Mouse (Mus musculus): ENCODE results near the gene I830077J02Rik. TPM values are rescaled to one million over a fixed set of nuclear protein-coding genes. Genes with fewer than 3 reads are reported as not detected.

The I830077J02Rik gene
- 0.34 TPM in 1 of 2 replicates, not detected in the other for polyA plus RNA-seq (2015; fragmentation: Nextera tagmentation; extraction: Ambion mirVana)

DNA sequence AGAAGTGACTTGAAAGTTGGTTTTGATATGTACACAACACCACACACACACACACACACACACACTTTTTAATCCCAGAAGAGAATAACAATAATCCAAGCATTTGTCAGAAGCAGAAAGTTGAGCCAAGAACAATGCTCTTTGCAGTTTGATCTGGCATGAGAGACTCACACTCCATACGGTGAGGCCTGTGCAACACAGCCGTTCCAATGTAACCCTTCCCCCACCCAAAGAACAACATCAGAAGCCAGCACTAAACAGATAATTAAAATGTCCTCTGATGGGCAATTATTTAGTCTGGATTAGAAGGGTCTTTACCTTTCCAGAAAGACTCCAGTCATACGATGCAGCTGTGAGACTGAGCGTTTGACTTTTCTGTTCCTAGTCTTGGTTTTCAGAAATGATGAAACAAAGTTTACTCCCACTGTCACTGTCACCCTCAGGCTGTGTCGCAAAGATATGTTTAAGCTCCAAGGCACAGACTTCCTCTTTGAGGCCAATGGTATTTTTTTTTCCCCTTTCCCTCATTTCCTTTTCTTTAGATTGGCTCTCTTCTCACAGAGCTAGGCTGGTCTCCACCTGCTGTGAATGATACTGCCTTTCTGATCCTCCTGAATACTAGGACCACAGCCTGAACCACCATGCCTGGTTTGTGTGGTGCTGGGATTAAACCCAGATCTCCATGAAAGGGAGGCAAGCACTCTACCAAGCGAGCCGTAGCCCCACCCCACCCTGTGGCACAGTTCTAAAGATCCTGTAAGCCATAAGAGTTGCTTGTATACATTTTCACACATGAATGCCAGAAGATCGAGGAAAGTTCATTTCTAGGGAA is at the start of gene I830077J02Rik:
Gene I830077J02Rik (minus strand): TSS at position 425 of the 832 bp plus-strand sequence.
- Histone ChIP-seq H3K4me3 (replicated peaks; ENCODE audit: low read length) (no peak within 1 kb of the TSS), H3K4me1 (replicated peaks; ENCODE audit: control insufficient read depth, insufficient read depth, low read length) (no peaks in the 10 kb centered on the region), H3K9me3 (ENCODE audit: control insufficient read depth, low read length) (no peaks in the 10 kb centered on the region), H3K9ac (replicated peaks; ENCODE audit: low read depth, low read length) (no peak within 1 kb of the TSS), H3K4me2 (ENCODE audit: low read length) (no peak within 1 kb of the TSS), H3K36me3 (ENCODE audit: control insufficient read depth, insufficient read depth) (no peaks in the 10 kb centered on the region), H3K27ac (ENCODE audit: low read length) (no peak within 1 kb of the TSS), H3K27me3 (replicated peaks; ENCODE audit: control insufficient read depth, insufficient read depth, low read length) (no peaks in the 10 kb centered on the region)
- 86% methylated on average over 8 of the region's 8 CpGs for whole genome bisulfite sequencing
- ATAC-seq: no peak

GRCm38 (mm10) chr3:105974174-105974573 is 41.7 kb upstream of the I830077J02Rik start:
- Histone ChIP-seq H3K4me3 (replicated peaks; ENCODE audit: low read length) (no peak overlapping the region), H3K27me3 (replicated peaks; ENCODE audit: control insufficient read depth, insufficient read depth, low read length) (no peaks in the 10 kb centered on the region), H3K4me1 (replicated peaks; ENCODE audit: control insufficient read depth, insufficient read depth, low read length) (no peaks in the 10 kb centered on the region), H3K4me2 (ENCODE audit: low read length) (no peak overlapping the region), H3K36me3 (ENCODE audit: control insufficient read depth, insufficient read depth) (peaks cover 6% of the 10 kb centered on the region), H3K9ac (replicated peaks; ENCODE audit: low read depth, low read length) (no peak overlapping the region), H3K9me3 (ENCODE audit: control insufficient read depth, low read length) (no peaks in the 10 kb centered on the region), H3K27ac (ENCODE audit: low read length) (no peak overlapping the region)
- ATAC-seq: no peak
- WGBS: 86% methylated on average over 2 of the region's 2 CpGs

DNA sequence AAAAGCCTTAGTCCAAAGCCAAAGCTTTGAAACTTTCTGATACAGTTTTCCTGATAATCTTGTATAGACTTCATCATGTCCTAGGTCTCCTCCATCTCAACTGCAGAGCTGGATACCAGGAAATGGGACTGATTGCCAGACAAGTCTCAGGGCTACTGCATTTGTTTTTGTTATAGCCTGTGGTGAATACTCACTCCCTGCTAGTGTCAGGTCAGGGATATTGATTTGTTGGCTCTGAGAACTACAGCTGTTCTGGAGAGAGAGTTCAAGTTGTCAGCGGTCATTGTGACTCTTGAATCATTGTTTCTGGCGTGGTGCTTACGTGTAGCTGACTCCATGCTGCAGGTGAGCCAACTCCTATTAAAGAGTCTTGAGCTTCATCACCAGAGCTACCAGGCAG is 40.9 kb upstream of the I830077J02Rik start, which contains the start of gene Ovgp1:
Gene Ovgp1 (plus strand): TSS at position 301 of the 400 bp plus-strand sequence.
- H3K4me1 ChIP-seq (replicated peaks; ENCODE audit: control insufficient read depth, insufficient read depth, low read length): no peaks in the 10 kb centered on the region
- 81% methylated on average over 3 of the region's 3 CpGs for WGBS

GRCm38 (mm10) chr3:105971831-105972446 is 39.5 kb upstream of the I830077J02Rik start:
- no peak overlapping the region for H3K4me2 ChIP-seq (ENCODE audit: low read length)
- H3K9ac ChIP-seq (replicated peaks; ENCODE audit: low read depth, low read length): no peak overlapping the region
- peaks cover 22% of the 10 kb centered on the region for H3K36me3 ChIP-seq (ENCODE audit: control insufficient read depth, insufficient read depth)
- 89% methylated on average over 5 of the region's 5 CpGs for WGBS
- no peaks in the 10 kb centered on the region for H3K4me1 ChIP-seq (replicated peaks; ENCODE audit: control insufficient read depth, insufficient read depth, low read length)
- no peak overlapping the region for H3K4me3 ChIP-seq (replicated peaks; ENCODE audit: low read length)
- no peak overlapping the region for H3K27ac ChIP-seq (ENCODE audit: low read length)
- H3K27me3 ChIP-seq (replicated peaks; ENCODE audit: control insufficient read depth, insufficient read depth, low read length): no peaks in the 10 kb centered on the region
- ATAC-seq: peak; percentile 45
- H3K9me3 ChIP-seq (ENCODE audit: control insufficient read depth, low read length): no peaks in the 10 kb centered on the region

More for the DNA sequence above, 40.9 kb upstream of the I830077J02Rik start, which contains the start of gene Ovgp1:
- ATAC-seq: no peak
- peaks cover 11% of the 10 kb centered on the region for H3K36me3 ChIP-seq (ENCODE audit: control insufficient read depth, insufficient read depth)
- H3K9me3 ChIP-seq (ENCODE audit: control insufficient read depth, low read length): no peaks in the 10 kb centered on the region
- H3K9ac ChIP-seq (replicated peaks; ENCODE audit: low read depth, low read length): no peak within 1 kb of the TSS
- no peak within 1 kb of the TSS for H3K4me3 ChIP-seq (replicated peaks; ENCODE audit: low read length)
- no peaks in the 10 kb centered on the region for H3K27me3 ChIP-seq (replicated peaks; ENCODE audit: control insufficient read depth, insufficient read depth, low read length)
- H3K27ac ChIP-seq (ENCODE audit: low read length): no peak within 1 kb of the TSS
- no peak within 1 kb of the TSS for H3K4me2 ChIP-seq (ENCODE audit: low read length)

DNA sequence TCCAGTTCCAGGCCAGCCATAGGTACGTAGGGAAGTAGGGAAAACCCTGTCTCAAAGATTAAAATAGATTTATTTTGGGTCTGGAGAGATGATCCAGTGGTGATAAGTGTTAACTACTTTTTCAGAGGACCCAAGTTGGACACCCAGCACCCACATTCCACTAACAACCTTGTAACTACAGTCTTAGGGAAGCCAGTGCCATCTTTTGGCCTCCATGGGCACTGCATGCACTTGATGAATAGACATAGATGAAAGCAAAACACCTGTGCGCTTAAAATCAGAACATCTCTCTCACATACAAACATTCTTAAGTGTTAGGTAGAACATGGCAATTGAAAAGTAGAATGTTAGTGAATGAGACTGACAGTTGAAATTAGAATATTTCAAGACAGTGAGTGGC is 28.2 kb upstream of the I830077J02Rik start:
- no peak for ATAC-seq
- H3K27ac ChIP-seq (ENCODE audit: low read length): no peak overlapping the region
- H3K9me3 ChIP-seq (ENCODE audit: control insufficient read depth, low read length): no peaks in the 10 kb centered on the region
- 90% methylated on average over 2 of the region's 2 CpGs for WGBS
- H3K4me2 ChIP-seq (ENCODE audit: low read length): peak overlapping the region; percentile 90; the same call in 1 of the 2 replicates
- H3K9ac ChIP-seq (replicated peaks; ENCODE audit: low read depth, low read length): no peak overlapping the region
- H3K27me3 ChIP-seq (replicated peaks; ENCODE audit: control insufficient read depth, insufficient read depth, low read length): no peaks in the 10 kb centered on the region
- peaks cover 27% of the 10 kb centered on the region for H3K4me1 ChIP-seq (replicated peaks; ENCODE audit: control insufficient read depth, insufficient read depth, low read length)
- H3K4me3 ChIP-seq (replicated peaks; ENCODE audit: low read length): no peak overlapping the region; the same call in 1 of the 2 replicates
- peaks cover 33% of the 10 kb centered on the region for H3K36me3 ChIP-seq (ENCODE audit: control insufficient read depth, insufficient read depth)

DNA sequence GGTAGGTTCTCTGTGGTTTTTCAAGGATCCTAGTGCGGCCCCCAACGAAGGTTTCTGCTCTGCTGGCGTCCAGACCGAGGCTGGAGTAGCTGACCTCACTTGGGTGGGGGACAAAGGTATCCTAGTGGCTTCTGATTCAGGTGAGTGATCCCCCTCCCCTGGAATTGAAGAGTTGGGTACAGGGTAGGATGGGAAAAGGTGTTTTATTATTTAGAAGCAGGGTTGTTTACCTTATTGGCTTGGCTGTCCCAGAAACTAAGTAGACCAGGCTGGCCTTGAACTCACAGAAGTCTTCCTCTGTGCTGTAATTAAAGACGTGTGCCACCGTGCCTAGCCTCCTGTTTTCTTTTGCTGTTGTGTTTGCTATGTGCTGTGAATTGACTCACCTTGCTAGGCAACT is 27.5 kb upstream of the I830077J02Rik start, which contains the start of gene Atp5f1:
Gene Atp5f1 (minus strand): TSS at position 101 of the 400 bp plus-strand sequence.
- 5% methylated on average over 6 of the region's 6 CpGs for WGBS
- no peak for ATAC-seq
- Histone ChIP-seq H3K4me1 (replicated peaks; ENCODE audit: control insufficient read depth, insufficient read depth, low read length) (peaks cover 27% of the 10 kb centered on the region), H3K27me3 (replicated peaks; ENCODE audit: control insufficient read depth, insufficient read depth, low read length) (no peaks in the 10 kb centered on the region), H3K27ac (ENCODE audit: low read length) (peak within 1 kb of the TSS; percentile 86), H3K4me2 (ENCODE audit: low read length) (peak within 1 kb of the TSS; percentile 90), H3K9me3 (ENCODE audit: control insufficient read depth, low read length) (no peaks in the 10 kb centered on the region), H3K9ac (replicated peaks; ENCODE audit: low read depth, low read length) (peak within 1 kb of the TSS; percentile 98), H3K36me3 (ENCODE audit: control insufficient read depth, insufficient read depth) (peaks cover 28% of the 10 kb centered on the region), H3K4me3 (replicated peaks; ENCODE audit: low read length) (peak within 1 kb of the TSS; percentile 89)

DNA sequence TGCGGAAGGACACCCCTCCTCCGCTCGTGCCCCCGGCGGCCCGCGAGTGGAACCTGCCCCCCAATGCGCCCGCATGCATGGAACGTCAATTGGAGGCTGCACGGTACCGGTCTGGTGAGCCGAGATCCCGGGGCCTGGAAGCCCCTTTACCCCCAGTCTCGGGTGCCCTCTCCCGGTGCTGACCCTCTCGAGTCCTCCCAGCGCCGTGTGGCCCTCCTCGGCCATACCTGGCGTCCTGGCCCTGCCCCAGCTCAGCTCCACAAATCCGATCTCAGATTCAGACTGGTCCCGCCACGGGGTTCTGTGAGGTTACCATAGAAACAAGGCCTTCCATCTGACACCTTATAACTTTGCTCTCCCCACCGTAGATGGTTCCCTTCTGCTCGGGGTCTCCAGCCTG is 27.1 kb upstream of the I830077J02Rik start:
- Histone ChIP-seq H3K27me3 (replicated peaks; ENCODE audit: control insufficient read depth, insufficient read depth, low read length) (no peaks in the 10 kb centered on the region), H3K4me2 (ENCODE audit: low read length) (peak overlapping the region; percentile 90), H3K36me3 (ENCODE audit: control insufficient read depth, insufficient read depth) (peaks cover 29% of the 10 kb centered on the region), H3K4me3 (replicated peaks; ENCODE audit: low read length) (peak overlapping the region; percentile 89), H3K9me3 (ENCODE audit: control insufficient read depth, low read length) (no peaks in the 10 kb centered on the region), H3K27ac (ENCODE audit: low read length) (peak overlapping the region; percentile 67), H3K9ac (replicated peaks; ENCODE audit: low read depth, low read length) (peak overlapping the region; percentile 79), H3K4me1 (replicated peaks; ENCODE audit: control insufficient read depth, insufficient read depth, low read length) (peaks cover 27% of the 10 kb centered on the region)
- peak; percentile 63 for ATAC-seq
- under 1% methylated on average over 26 of the region's 26 CpGs for WGBS

DNA sequence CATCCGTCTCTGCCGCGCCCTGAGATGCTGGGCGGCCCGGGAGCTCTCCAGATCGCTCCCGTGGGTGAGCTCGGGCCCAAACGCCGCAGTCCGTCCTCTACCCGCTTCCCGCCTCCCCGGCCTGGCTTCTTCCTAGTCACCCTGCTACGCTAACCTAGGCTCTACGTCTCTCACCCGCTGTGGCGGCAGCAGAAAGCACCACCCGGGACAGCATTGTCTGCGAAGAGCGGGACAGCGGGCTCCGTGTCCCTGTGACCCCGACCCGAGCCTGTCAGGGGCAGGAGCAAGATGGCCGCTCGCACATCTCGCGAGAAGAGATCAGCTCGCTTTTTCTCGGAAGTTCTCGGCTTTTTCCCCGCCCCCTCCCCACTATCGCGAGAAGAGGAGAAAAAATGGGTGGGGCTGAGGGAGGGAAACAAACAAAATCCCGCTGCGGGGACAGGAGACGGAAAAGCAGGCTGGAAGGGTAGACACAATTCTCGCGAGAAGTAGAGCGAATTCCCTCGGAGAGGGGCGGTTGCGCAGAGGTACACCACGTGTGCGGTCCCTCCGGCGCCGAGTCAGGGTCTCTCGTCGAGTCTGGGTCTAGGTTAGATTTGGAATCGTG is 26.6 kb upstream of the I830077J02Rik start, which contains the start of gene Wdr77:
Gene Wdr77 (plus strand): TSS at position 396 of the 607 bp plus-strand sequence.
- 0% methylated on average over 52 of the region's 52 CpGs for WGBS
- peak within 1 kb of the TSS; percentile 98 for H3K9ac ChIP-seq (replicated peaks; ENCODE audit: low read depth, low read length)
- H3K4me2 ChIP-seq (ENCODE audit: low read length): peak within 1 kb of the TSS; percentile 90
- peak within 1 kb of the TSS; percentile 86 for H3K27ac ChIP-seq (ENCODE audit: low read length)
- peak within 1 kb of the TSS; percentile 89 for H3K4me3 ChIP-seq (replicated peaks; ENCODE audit: low read length)
- ATAC-seq: peak; percentile 98
- H3K4me1 ChIP-seq (replicated peaks; ENCODE audit: control insufficient read depth, insufficient read depth, low read length): peaks cover 27% of the 10 kb centered on the region
- peaks cover 28% of the 10 kb centered on the region for H3K36me3 ChIP-seq (ENCODE audit: control insufficient read depth, insufficient read depth)
- H3K27me3 ChIP-seq (replicated peaks; ENCODE audit: control insufficient read depth, insufficient read depth, low read length): no peaks in the 10 kb centered on the region
- H3K9me3 ChIP-seq (ENCODE audit: control insufficient read depth, low read length): no peaks in the 10 kb centered on the region

- Histone ChIP-seq H3K27me3 (replicated peaks; ENCODE audit: control insufficient read depth, insufficient read depth, low read length) (no peaks in the 10 kb centered on the region), H3K4me1 (replicated peaks; ENCODE audit: control insufficient read depth, insufficient read depth, low read length) (peaks cover 27% of the 10 kb centered on the region), H3K27ac (ENCODE audit: low read length) (no peak overlapping the region), H3K4me2 (ENCODE audit: low read length) (peak overlapping the region; percentile 72), H3K9me3 (ENCODE audit: control insufficient read depth, low read length) (no peaks in the 10 kb centered on the region), H3K36me3 (ENCODE audit: control insufficient read depth, insufficient read depth) (peaks cover 23% of the 10 kb centered on the region), H3K9ac (replicated peaks; ENCODE audit: low read depth, low read length) (peak overlapping the region; percentile 98), H3K4me3 (replicated peaks; ENCODE audit: low read length) (peak overlapping the region; percentile 89)
- ATAC-seq: no peak
- WGBS: 46% methylated on average over 5 of the region's 5 CpGs
These were observed 25.7 kb upstream of the I830077J02Rik start for GRCm38 (mm10) chr3:105958204-105958603.

Measured in forebrain, embryonic 16.5 days (tissue).